Mouse (Mus musculus): ENCODE measurements around the gene Olfr697.
"Not testable (repeated sequence)": the region's sequence is repeated elsewhere in the genome, so short reads cannot be mapped to it uniquely, and the experiment has no call there.

The Olfr697 gene

DNA sequence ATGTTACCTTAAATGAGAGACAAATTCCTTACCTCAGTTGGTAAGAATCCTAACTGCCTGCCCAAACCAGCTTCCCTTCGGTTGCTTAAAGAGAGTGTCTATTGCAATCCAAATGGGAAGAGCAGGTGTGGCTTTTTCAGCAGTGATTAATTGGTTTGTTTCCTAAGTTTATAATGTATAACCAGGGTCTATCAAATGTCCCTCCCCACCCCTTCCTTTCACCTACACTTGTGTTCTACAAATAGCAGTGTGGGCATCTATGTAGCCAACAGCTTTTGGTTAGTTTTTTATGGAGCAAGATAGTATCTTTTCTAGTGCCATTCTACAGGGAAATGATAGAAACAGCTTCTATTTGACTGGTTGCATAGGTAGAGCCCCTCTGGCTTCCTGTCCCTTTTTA is at the start of gene Olfr697:
TSS of gene Olfr697 (minus strand) at position 101 of the 400 bp plus-strand sequence.
- DNase-seq: no peak

GRCm38 (mm10) chr7:106788330-106788729 is 46.1 kb upstream of the Olfr697 start:
- no peak for DNase-seq

GRCm38 (mm10) chr7:106761008-106761407 is 18.8 kb upstream of the Olfr697 start:
- not testable (repeated sequence) for DNase-seq

DNA sequence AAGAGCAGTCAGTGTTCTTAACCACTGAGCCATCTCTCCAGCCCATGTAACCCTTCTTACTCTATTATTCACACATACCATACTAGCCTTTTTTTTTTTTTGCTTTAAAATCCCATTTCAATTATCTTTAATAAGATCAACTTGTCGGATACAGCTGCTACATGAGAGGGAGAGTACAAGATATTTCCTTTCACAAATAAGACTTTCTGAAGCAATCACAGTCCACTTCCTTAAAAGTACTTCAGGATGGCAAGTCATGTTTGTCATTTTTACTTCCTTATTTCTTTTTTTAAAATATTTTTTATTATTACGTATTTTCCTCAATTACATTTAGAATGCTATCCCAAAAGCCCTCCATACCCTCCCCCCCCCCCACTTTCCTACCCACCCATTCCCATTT is 16.6 kb upstream of the Olfr697 start:
- no peak for DNase-seq

GRCm38 (mm10) chr7:106755297-106755696 is 13.1 kb upstream of the Olfr697 start, which contains the start of gene Olfr698:
TSS of gene Olfr698 (minus strand) at chr7:106755397.
- DNase-seq: no peak

DNA sequence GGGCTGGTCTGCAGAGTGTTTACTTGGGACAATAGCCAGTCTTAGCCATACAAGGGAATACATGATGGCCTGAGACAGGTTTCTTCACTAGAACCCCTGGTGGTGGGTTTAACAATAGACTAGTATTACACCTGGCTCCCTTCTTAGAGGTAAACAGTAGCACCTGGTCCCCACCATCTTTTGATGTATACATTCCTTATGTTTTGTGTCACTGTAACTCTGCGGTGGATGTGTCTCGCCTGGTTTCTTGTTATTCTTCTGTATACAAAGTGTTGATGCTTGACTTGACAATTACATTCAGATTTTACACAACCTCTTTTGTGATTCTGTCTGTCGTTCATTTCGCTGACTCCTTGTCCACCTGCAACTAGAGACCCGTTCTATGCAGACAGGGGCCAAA is 3.6 kb upstream of the Olfr697 start:
- DNase-seq: no peak

DNA sequence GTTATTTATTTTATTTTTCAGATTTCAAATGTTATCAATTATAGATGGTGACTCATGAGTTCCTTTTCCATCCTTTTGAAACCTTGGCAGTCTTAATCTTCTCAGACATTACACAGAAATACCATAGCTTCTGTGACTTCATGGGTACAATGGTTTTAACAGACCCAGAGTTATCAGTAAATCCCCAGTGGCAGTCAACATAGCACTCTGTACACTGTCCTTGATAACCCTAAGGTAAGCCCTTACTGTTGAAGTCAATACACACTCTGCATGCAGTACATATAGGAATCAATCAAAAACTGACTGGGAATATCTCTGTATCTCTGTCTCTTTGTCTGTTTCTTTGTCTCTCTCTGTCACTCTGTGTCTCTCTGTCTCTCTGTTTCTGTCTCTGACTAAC is 5.2 kb downstream of the Olfr697 start:
- DNase-seq: no peak

GRCm38 (mm10) chr7:106733717-106734116 is 8.5 kb downstream of the Olfr697 start:
- no peak for DNase-seq

GRCm38 (mm10) chr7:106725654-106726053 is 16.6 kb downstream of the Olfr697 start:
- DNase-seq: not testable (repeated sequence)

DNA sequence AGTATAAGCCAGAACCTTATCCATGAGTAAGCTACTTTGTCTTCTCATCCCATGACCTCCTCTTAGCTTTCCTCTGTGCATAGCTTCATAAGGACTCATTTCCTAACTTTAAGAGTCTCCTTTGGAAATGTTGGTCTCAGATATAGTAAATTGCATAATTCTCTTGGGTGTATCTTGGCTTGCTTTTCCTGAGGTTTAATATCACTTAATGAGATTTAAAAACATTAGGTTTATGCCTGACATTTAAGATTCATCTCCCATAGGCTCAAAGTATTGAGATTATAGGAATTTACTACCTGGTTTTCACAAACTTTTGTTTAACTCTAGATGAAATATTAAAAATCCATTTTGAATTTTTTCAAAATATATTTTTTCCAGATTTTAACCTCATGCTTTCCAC is 25.9 kb downstream of the Olfr697 start, which contains the start of gene Olfr695:
TSS of gene Olfr695 (minus strand) at position 101 of the 400 bp plus-strand sequence.
- DNase-seq: no peak

DNA sequence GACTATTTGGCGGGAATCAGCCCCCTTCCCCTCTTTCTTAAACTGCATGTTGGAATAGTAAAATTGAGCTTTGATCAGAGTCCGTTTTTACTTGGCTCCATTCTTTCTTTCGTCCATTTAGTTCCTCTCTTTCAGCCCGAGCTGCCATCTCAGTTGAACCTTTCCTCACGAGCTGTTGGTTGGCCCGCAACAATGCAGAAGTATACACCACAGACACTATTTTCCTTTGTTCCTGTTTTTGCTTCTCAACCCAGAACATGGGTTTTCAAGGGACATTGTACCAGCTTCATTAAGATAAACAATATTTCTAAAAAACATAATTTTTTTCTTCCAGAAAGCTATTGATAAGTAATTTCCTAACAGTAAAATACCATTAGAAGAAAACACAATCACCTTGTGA is 30.8 kb downstream of the Olfr697 start:
- no peak for DNase-seq

DNA sequence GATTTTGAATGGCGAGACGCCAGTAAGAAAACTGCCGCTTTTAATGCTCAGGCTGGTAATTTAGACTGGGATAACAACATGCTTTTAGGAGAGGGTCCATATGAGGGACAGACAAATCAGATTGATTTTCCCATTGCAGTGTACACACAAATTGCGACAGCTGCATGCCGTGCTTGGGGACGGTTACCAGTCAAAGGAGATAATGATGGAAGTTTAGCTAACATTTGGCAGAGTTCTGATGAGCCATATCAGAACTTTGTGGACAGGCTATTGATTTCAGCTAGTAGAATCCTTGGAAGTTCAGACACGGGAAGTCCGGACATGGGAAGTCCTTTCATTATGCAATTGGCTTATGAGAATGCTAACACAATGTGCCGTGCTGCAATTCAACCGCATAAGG is 34.5 kb downstream of the Olfr697 start:
- DNase-seq: not testable (repeated sequence)

DNA sequence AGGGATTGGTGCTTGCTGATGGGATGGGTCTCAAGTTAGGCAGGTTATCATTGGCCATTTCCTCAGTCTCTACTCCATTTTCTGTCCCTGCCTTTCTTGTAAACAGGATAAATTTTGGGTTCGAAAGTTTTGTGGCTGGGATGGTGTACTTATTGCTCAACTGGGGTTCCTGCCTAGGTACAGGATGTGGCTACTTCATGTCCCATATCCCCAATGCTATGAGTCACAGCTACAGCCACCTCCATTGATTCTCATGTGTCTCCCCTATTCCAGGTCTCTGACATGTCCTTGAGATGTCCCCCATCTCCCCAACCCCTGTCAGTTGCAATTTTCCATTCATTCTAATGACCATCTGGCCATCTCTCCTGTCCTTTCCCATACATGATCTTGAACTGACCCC is 45.4 kb downstream of the Olfr697 start:
- DNase-seq: no peak

GRCm38 (mm10) chr7:106692976-106693375 is 49.3 kb downstream of the Olfr697 start:
- DNase-seq: no peak

DNA sequence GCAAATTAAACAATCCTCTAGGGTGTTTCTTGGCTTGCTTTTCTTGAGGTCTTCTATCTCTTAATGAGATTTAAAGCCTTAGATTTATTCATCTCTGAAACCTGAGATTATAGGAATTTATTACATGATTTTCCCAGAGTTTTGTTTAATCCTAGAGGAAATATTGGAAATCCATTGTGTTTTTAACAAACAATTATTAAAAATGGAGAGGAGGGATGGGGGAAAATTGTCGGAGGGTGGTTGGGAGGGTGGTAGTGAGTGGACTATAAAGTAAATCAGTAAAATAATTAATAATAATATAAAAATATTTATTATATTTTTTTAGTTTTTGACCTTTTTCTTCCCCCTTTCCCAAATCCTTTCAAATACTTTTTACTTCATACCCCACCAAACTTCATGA is 50.5 kb downstream of the Olfr697 start, which contains the start of gene Olfr694:
TSS of gene Olfr694 (minus strand) at position 101 of the 400 bp plus-strand sequence.
- DNase-seq: no peak
